Mouse (Mus musculus) heart, embryonic 14.5 days (tissue): ENCODE measurements around the gene Sdk2. TPM values are rescaled to one million over a fixed set of nuclear protein-coding genes. Genes with fewer than 3 reads are reported as not detected.

Experiments used
- ATAC-seq: fragments of 200-750 bp; cut with Nextera tagmentation; 2 replicates; pipeline ENCODE4 v1.8.0; 2017; ENCODE audit warnings: low read depth, moderate TSS enrichment; ENCODE audit not compliant: insufficient number of reproducible peaks, insufficient read depth, low FRiP score
- H3K27ac ChIP-seq, 2 experiments: fragments of 200-500 bp in 1 of 2; fragments of 300-500 bp in 1 of 2; sonication (generic) in 1 of 2; replicated peaks in 1 of 2; 2 replicates each; pipeline ENCODE4 v1.5.1; 2012 to 2014; ENCODE audit warnings: low read depth in 2 of 2, low read length in 2 of 2, control low read depth in 1 of 2, mild to moderate bottlenecking in 1 of 2, mixed read lengths in 1 of 2; ENCODE audit not compliant: control insufficient read depth in 1 of 2, insufficient read depth in 1 of 2
- H3K27me3 ChIP-seq: fragments of 300-500 bp; sonication (generic); 2 replicates; pipeline ENCODE4 v1.6.1; 2014; ENCODE audit warnings: mild to moderate bottlenecking, low read length, control low read depth; ENCODE audit not compliant: control insufficient read depth, insufficient read depth
- H3K36me3 ChIP-seq: fragments of 300-500 bp; sonication (generic); 2 replicates; pipeline ENCODE4 v1.6.1; 2014; ENCODE audit warnings: mild to moderate bottlenecking, control low read depth, low read length, mixed read lengths; ENCODE audit not compliant: control insufficient read depth, insufficient read depth
- H3K4me1 ChIP-seq, 2 experiments: fragments of 200-500 bp in 1 of 2; fragments of 300-500 bp in 1 of 2; sonication (generic) in 1 of 2; 2 replicates each; pipeline ENCODE4 v1.6.1; 2012 to 2014; ENCODE audit warnings: low read length in 2 of 2, control low read depth in 1 of 2, mixed read lengths in 1 of 2; ENCODE audit not compliant: control insufficient read depth in 2 of 2, insufficient read depth in 2 of 2
- H3K4me2 ChIP-seq: fragments of 300-500 bp; sonication (generic); 2 replicates; pipeline ENCODE4 v1.6.1; 2014; ENCODE audit warnings: mild to moderate bottlenecking, low read length
- H3K4me3 ChIP-seq, 2 experiments: fragments of 200-500 bp in 1 of 2; fragments of 300-500 bp in 1 of 2; sonication (generic) in 1 of 2; 2 replicates each; pipeline ENCODE4 v1.5.1; 2012 to 2014; ENCODE audit warnings: low read length in 2 of 2, mild to moderate bottlenecking in 2 of 2, control low read depth in 1 of 2, low read depth in 1 of 2, moderate library complexity in 1 of 2; ENCODE audit not compliant: control insufficient read depth in 1 of 2, insufficient read depth in 1 of 2
- H3K9ac ChIP-seq: fragments of 300-500 bp; sonication (generic); 2 replicates; pipeline ENCODE4 v1.6.1; 2014; ENCODE audit warnings: mild to moderate bottlenecking, low read length
- H3K9me3 ChIP-seq: fragments of 300-500 bp; sonication (generic); 2 replicates; pipeline ENCODE4 v1.6.1; 2016; ENCODE audit warnings: low read length, control low read depth; ENCODE audit not compliant: control insufficient read depth
- WGBS: fragments of 180-500 bp; shearing (Covaris S2); extraction: QIAGEN DNeasy Blood & Tissue Kit; methylation state at CpG from one replicate; pipeline ENCODE4 v1.1.7; 2014; 5-methylcytosine and 5-hydroxymethylcytosine counted together
- polyA plus RNA-seq: library from polyadenylated mRNA; unstranded; fragments of >200 nt; fragmentation: Nextera tagmentation; extraction: Ambion mirVana; gene quantifications from 2 replicates; pipeline ENCODE4 v1.2.1, GENCODE M21; 2014

Sdk2 gene
- polyA plus RNA-seq, 1 experiment from 2014 or later = 2.4 TPM

- ATAC-seq = no peak
- H3K4me1 ChIP-seq = peaks cover 0 to 2% of the 10 kb centered on the region in 2 experiments; a peak in 1 of 4 replicates
- H3K36me3 ChIP-seq = no peaks in the 10 kb centered on the region
- 82% methylated on average over 7 of the region's 7 CpGs for WGBS
- no peak overlapping the region for H3K27ac ChIP-seq
- no peak overlapping the region for H3K4me3 ChIP-seq
- H3K27me3 ChIP-seq = no peaks in the 10 kb centered on the region
- no peaks in the 10 kb centered on the region for H3K9me3 ChIP-seq
- no peak overlapping the region for H3K9ac ChIP-seq
- no peak overlapping the region for H3K4me2 ChIP-seq
Observed at GRCm38 (mm10) chr11:113901906-113902305, 164.9 kb downstream of the Sdk2 start.

- WGBS = 34% methylated on average over 7 of the region's 7 CpGs
- no peak overlapping the region for H3K4me2 ChIP-seq
- peaks cover 0 to 2% of the 10 kb centered on the region in 2 experiments; a peak in 1 of 4 replicates for H3K4me1 ChIP-seq
- no peak for ATAC-seq
- no peak overlapping the region for H3K4me3 ChIP-seq
- H3K9me3 ChIP-seq = no peaks in the 10 kb centered on the region
- no peak overlapping the region for H3K27ac ChIP-seq
- H3K27me3 ChIP-seq = no peaks in the 10 kb centered on the region
- no peak overlapping the region for H3K9ac ChIP-seq
- no peaks in the 10 kb centered on the region for H3K36me3 ChIP-seq
Observed at GRCm38 (mm10) chr11:113898671-113899070, 168.2 kb downstream of the Sdk2 start.

GRCm38 (mm10) chr11:113896006-113896405 lies 170.8 kb downstream of the Sdk2 start:
- Histone ChIP-seq H3K27me3 (no peaks in the 10 kb centered on the region), H3K4me1 (peaks cover 0 to 2% of the 10 kb centered on the region in 2 experiments; a peak in 1 of 4 replicates), H3K9me3 (no peaks in the 10 kb centered on the region), H3K9ac (no peak overlapping the region), H3K27ac (no peak overlapping the region), H3K4me2 (no peak overlapping the region), H3K36me3 (no peaks in the 10 kb centered on the region), H3K4me3 (no peak overlapping the region)
- no peak for ATAC-seq
- 82% methylated on average over 5 of the region's 5 CpGs for WGBS

- H3K9me3 ChIP-seq = no peaks in the 10 kb centered on the region
- no peak overlapping the region for H3K4me3 ChIP-seq
- H3K27me3 ChIP-seq = no peaks in the 10 kb centered on the region
- no peak overlapping the region for H3K27ac ChIP-seq
- WGBS = 81% methylated on average over 6 of the region's 6 CpGs
- no peak overlapping the region for H3K9ac ChIP-seq
- no peak for ATAC-seq
- H3K4me2 ChIP-seq = no peak overlapping the region
- H3K4me1 ChIP-seq = no peaks in the 10 kb centered on the region
- no peaks in the 10 kb centered on the region for H3K36me3 ChIP-seq
Observed at GRCm38 (mm10) chr11:113892924-113893323, 173.9 kb downstream of the Sdk2 start.

GRCm38 (mm10) chr11:113892067-113892466 lies 174.8 kb downstream of the Sdk2 start:
- Histone ChIP-seq H3K36me3 (no peaks in the 10 kb centered on the region), H3K27me3 (no peaks in the 10 kb centered on the region), H3K9ac (no peak overlapping the region), H3K27ac (no peak overlapping the region), H3K4me1 (no peaks in the 10 kb centered on the region), H3K9me3 (no peaks in the 10 kb centered on the region), H3K4me3 (no peak overlapping the region), H3K4me2 (no peak overlapping the region)
- ATAC-seq = no peak
- 79% methylated on average over 6 of the region's 6 CpGs for WGBS

- 84% methylated on average over 5 of the region's 5 CpGs for WGBS
- no peaks in the 10 kb centered on the region for H3K27me3 ChIP-seq
- ATAC-seq = no peak
Observed at GRCm38 (mm10) chr11:113888156-113888750, 178.6 kb downstream of the Sdk2 start.

GRCm38 (mm10) chr11:113886299-113886698 lies 180.5 kb downstream of the Sdk2 start:
- no peaks in the 10 kb centered on the region for H3K9me3 ChIP-seq
- WGBS = 49% methylated on average over 7 of the region's 7 CpGs
- H3K4me2 ChIP-seq = no peak overlapping the region
- H3K4me3 ChIP-seq = no peak overlapping the region
- no peak overlapping the region for H3K27ac ChIP-seq
- H3K9ac ChIP-seq = no peak overlapping the region
- no peaks in the 10 kb centered on the region for H3K36me3 ChIP-seq
- no peaks in the 10 kb centered on the region for H3K27me3 ChIP-seq
- peaks cover 3 to 4% of the 10 kb centered on the region in 2 experiments; a peak in 2 of 4 replicates for H3K4me1 ChIP-seq
- no peak for ATAC-seq

More at GRCm38 (mm10) chr11:113888156-113888750, 178.6 kb downstream of the Sdk2 start:
- Histone ChIP-seq H3K36me3 (no peaks in the 10 kb centered on the region), H3K27ac (no peak overlapping the region), H3K4me2 (no peak overlapping the region), H3K9ac (no peak overlapping the region), H3K4me3 (no peak overlapping the region), H3K4me1 (peaks cover 3 to 4% of the 10 kb centered on the region in 2 experiments; a peak in 2 of 4 replicates), H3K9me3 (no peaks in the 10 kb centered on the region)

- Histone ChIP-seq H3K4me2 (no peak overlapping the region), H3K4me1 (peaks cover 3 to 4% of the 10 kb centered on the region in 2 experiments; a peak in 2 of 4 replicates), H3K27me3 (no peaks in the 10 kb centered on the region), H3K4me3 (no peak overlapping the region), H3K27ac (no peak overlapping the region), H3K36me3 (no peaks in the 10 kb centered on the region), H3K9ac (no peak overlapping the region), H3K9me3 (no peaks in the 10 kb centered on the region)
- ATAC-seq = no peak
- whole genome bisulfite sequencing = 68% methylated on average over 11 of the region's 11 CpGs
Observed at GRCm38 (mm10) chr11:113884962-113885361, 181.9 kb downstream of the Sdk2 start.
